Mouse (Mus musculus) thymus, adult 2 months (tissue): ENCODE measurements at regions not wholly inside any gene's neighbourhood (a gene's known extent, or its start where the extent isn't known, plus 50 kb on each side); places are given as distances from the start of the nearest gene placed in this dataset.

Experiments used
- CTCF ChIP-seq: fragments of 200-500 bp; IDR thresholded peaks from 2 replicates; pipeline ENCODE4 v1.5.1; 2012; ENCODE audit warnings: mild to moderate bottlenecking, control low read depth, low read length, moderate library complexity, borderline replicate concordance; ENCODE audit not compliant: control insufficient read depth, poor library complexity, insufficient read depth; ENCODE audit errors: extremely low read depth
- POLR2A ChIP-seq: fragments of 200-500 bp; IDR thresholded peaks from 2 replicates; pipeline ENCODE4 v1.6.1; 2012; ENCODE audit warnings: mild to moderate bottlenecking, low read length, control low read depth, moderate library complexity; ENCODE audit not compliant: control insufficient read depth, poor library complexity, insufficient read depth; ENCODE audit errors: extremely low read depth

DNA sequence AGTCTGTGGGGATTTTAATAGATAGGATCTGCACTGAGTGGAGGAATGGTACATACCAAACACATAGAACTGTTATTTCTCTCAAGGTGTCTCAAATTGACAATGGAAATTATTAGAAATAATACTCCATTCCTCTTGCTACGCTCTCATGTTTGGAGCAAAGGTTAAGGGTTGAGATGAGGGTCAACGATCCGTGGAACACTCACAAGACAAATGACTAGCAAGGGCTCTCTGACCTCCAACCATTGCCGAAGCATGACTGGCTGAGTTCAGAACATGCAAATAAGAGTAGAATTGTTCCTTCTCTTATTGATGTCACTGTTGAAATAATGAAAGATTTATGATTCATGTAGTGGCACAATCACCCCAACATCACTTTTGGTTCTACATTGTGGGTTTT is 407.1 kb upstream of the Rgma start:
- TF ChIP-seq CTCF = no peak
- TF ChIP-seq POLR2A = no peak
